Mouse (Mus musculus) heart, adult 2 months (tissue): ENCODE results near the gene Mad1l1. TPM values are rescaled to one million over a fixed set of nuclear protein-coding genes. Genes with fewer than 3 reads are reported as not detected.

ENCODE experiments used
- DNase-seq, 2 experiments: peaks; one replicate each; pipeline ENCODE4 v3.0.0; 2021
- H3K27ac ChIP-seq: fragments of 200-600 bp; 2 replicates; pipeline ENCODE4 v1.8.1; 2022
- H3K27me3 ChIP-seq: fragments of 200-500 bp; 2 replicates; pipeline ENCODE4 v1.6.1; 2012; ENCODE audit warnings: mild to moderate bottlenecking, low read length, inconsistent platforms, mixed read lengths; ENCODE audit not compliant: control insufficient read depth, insufficient read depth
- H3K36me3 ChIP-seq: fragments of 200-500 bp; 2 replicates; pipeline ENCODE4 v1.6.1; 2012; ENCODE audit warnings: low read length, inconsistent platforms; ENCODE audit not compliant: control insufficient read depth, insufficient read depth
- H3K4me1 ChIP-seq: fragments of 200-500 bp; 2 replicates; pipeline ENCODE4 v1.6.1; 2011; ENCODE audit warnings: low read length; ENCODE audit not compliant: control insufficient read depth, insufficient read depth
- H3K4me3 ChIP-seq: fragments of 200-600 bp; 2 replicates; pipeline ENCODE4 v1.8.1; 2022
- H3K79me2 ChIP-seq: fragments of 200-500 bp; replicated peaks from 2 replicates; pipeline ENCODE4 v1.6.1; 2012; ENCODE audit warnings: mild to moderate bottlenecking, inconsistent platforms, low read length, moderate library complexity, mixed read lengths; ENCODE audit not compliant: control insufficient read depth, insufficient read depth
- H3K9ac ChIP-seq: fragments of 200-500 bp; 2 replicates; pipeline ENCODE4 v1.6.1; 2012; ENCODE audit warnings: low read depth, mild to moderate bottlenecking, control low read depth, inconsistent platforms, low read length, mixed read lengths
- CTCF ChIP-seq: fragments of 200-600 bp; IDR thresholded peaks from 2 replicates; pipeline ENCODE4 v1.8.1; 2022; ENCODE audit warnings: antibody characterized with exemption, mild to moderate bottlenecking, moderate library complexity
- EP300 ChIP-seq: fragments of 200-500 bp; IDR thresholded peaks from 2 replicates; pipeline ENCODE4 v1.6.1; 2011; ENCODE audit warnings: low read depth, low read length, control low read depth; ENCODE audit not compliant: insufficient read depth
- POLR2A ChIP-seq: fragments of 200-500 bp; IDR thresholded peaks from 2 replicates; pipeline ENCODE4 v1.6.1; 2011; ENCODE audit warnings: mild to moderate bottlenecking, low read depth, low read length, control low read depth; ENCODE audit not compliant: insufficient read depth
- WGBS: fragments of 180-500 bp; shearing (Covaris S2); methylation state at CpG from one replicate; pipeline ENCODE4 v1.1.7; 2018; 5-methylcytosine and 5-hydroxymethylcytosine counted together
- intact Hi-C: fragments of 180-260 bp; cut with DNase I; formaldehyde crosslinking; loops from one replicate; pipeline ENCODE4 v1.15.1; 2025
- polyA plus RNA-seq: library from polyadenylated mRNA; depleted of rRNA; stranded (reverse); fragments of >200 nt; gene quantifications from 2 replicates; pipeline ENCODE4 v1.2.3, GENCODE M21; 2012
- total RNA-seq, 2 experiments: library from RNA; stranded (reverse); gene quantifications; 2 replicates each; pipeline ENCODE4 v1.2.3; 2021

Gene Mad1l1
- total and polyA plus RNA-seq, 3 experiments = 9.4 to 12.2 (median 10.1) TPM

DNA sequence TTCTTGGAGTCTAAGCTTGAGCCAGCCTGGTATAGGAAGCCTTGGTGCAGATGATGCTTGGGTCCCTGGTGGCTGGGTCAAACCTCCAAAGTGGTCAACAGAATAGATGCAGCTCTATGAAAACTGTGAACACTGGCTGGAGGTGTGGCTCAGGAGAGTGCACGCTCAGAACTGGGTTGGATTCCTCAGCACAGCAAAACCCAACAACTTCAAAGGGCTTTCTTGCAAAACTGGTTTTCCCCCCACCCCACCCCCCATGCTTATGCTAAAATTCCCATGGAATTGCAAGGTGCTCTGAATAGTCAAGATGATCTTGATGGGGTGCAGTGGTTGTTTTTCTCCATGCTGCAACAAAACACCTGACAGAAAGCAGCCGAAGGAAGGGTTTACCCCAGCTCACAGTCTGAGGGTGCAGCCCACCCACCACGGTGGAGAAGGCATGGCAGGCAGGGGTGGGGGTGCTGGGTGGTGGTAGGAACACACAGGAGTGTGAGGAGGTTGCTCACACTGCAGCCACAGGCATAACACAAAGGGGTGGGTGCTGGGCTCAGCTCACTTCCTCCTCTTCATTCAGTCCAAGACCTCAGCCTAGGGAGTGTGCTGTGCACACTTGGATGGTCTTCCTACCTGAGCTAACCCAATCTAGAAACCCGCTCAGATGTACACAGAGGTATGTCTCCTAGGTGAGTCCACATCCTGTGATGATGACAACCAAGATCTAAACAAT, 197.5 kb downstream of the Mad1l1 start:
- WGBS = 80% methylated on average over 4 of the region's 4 CpGs
- Histone ChIP-seq H3K4me1 (no peaks in the 10 kb centered on the region), H3K79me2 (no peaks in the 10 kb centered on the region), H3K4me3 (no peak overlapping the region), H3K9ac (no peak overlapping the region), H3K36me3 (no peaks in the 10 kb centered on the region), H3K27ac (no peak overlapping the region), H3K27me3 (no peaks in the 10 kb centered on the region)
- intact Hi-C loops = no loop called here
- DNase-seq = no peak
- TF ChIP-seq CTCF (no peak), POLR2A (no peak), EP300 (no peak)

GRCm38 (mm10) chr5:140123194-140123593, 198.2 kb downstream of the Mad1l1 start:
- Histone ChIP-seq H3K27ac (no peak overlapping the region), H3K27me3 (no peaks in the 10 kb centered on the region), H3K9ac (no peak overlapping the region), H3K36me3 (no peaks in the 10 kb centered on the region), H3K4me3 (no peak overlapping the region), H3K79me2 (no peaks in the 10 kb centered on the region), H3K4me1 (no peaks in the 10 kb centered on the region)
- TF ChIP-seq POLR2A = no peak
- no peak for TF ChIP-seq CTCF
- TF ChIP-seq EP300 = no peak
- 80% methylated on average over 5 of the region's 5 CpGs for WGBS
- intact Hi-C loops = no loop called here
- DNase-seq = no peak

DNA sequence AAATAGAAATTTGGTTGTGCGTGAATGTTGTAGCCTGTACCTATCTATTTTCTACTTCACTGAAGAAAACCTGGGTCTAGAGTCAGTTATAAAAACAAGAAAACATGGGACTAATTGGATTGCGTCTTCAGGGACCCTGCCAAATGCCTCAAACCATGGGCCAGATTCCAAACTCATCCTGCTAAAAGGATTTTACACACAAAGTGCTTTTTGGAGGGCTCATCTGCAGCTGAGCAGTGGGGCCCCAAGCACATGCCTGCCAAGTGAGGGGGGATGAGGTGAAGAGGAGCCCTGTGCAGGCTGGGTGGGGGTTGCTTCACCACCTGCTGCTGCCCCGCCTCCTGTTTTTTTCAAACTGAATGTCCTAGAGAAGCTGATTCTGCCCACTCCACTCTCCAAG, 199.4 kb downstream of the Mad1l1 start:
- TF ChIP-seq EP300 (no peak), POLR2A (no peak), CTCF (no peak)
- H3K27me3 ChIP-seq = no peaks in the 10 kb centered on the region
- no peaks in the 10 kb centered on the region for H3K36me3 ChIP-seq
- 90% methylated on average over 3 of the region's 3 CpGs for WGBS
- intact Hi-C loops = no loop called here
- no peak overlapping the region for H3K27ac ChIP-seq
- H3K4me1 ChIP-seq = peaks cover under 1% of the 10 kb centered on the region; the same call in 1 of the 2 replicates
- no peak overlapping the region for H3K9ac ChIP-seq
- no peak overlapping the region for H3K4me3 ChIP-seq
- H3K79me2 ChIP-seq = no peaks in the 10 kb centered on the region
- no peak for DNase-seq

DNA sequence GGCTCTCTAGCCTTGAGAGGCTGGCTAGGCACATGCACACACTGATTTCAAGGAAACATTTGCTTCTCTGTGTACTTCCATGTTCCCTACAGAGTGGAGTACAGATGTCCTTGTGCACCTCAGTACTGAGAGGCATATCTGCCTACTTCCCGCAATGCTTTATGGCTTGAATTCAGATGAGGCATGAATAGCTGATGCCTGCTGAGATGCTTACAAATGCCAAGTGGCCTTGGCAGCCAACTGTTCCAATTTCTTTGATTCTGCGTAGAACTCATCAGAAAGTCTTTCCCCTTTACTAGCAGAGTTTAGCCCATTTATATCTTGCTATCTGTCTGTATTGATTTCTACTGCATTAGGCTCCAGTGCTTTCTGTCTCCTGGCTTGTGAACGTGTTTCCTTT, 202.4 kb downstream of the Mad1l1 start:
- DNase-seq = no peak
- 94% methylated on average over 3 of the region's 3 CpGs for WGBS
- peaks cover 18% of the 10 kb centered on the region for H3K4me1 ChIP-seq

GRCm38 (mm10) chr5:140117968-140118367, 203.4 kb downstream of the Mad1l1 start:
- intact Hi-C loops = no loop called here
- H3K9ac ChIP-seq = no peak overlapping the region
- DNase-seq = no peak

More for the DNA sequence above, 202.4 kb downstream of the Mad1l1 start:
- H3K9ac ChIP-seq = no peak overlapping the region
- no peak overlapping the region for H3K27ac ChIP-seq
- no peaks in the 10 kb centered on the region for H3K79me2 ChIP-seq
- no peak overlapping the region for H3K4me3 ChIP-seq
- TF ChIP-seq CTCF (no peak), POLR2A (no peak), EP300 (no peak)
- intact Hi-C loops = no loop called here
- no peaks in the 10 kb centered on the region for H3K36me3 ChIP-seq
- no peaks in the 10 kb centered on the region for H3K27me3 ChIP-seq

DNA sequence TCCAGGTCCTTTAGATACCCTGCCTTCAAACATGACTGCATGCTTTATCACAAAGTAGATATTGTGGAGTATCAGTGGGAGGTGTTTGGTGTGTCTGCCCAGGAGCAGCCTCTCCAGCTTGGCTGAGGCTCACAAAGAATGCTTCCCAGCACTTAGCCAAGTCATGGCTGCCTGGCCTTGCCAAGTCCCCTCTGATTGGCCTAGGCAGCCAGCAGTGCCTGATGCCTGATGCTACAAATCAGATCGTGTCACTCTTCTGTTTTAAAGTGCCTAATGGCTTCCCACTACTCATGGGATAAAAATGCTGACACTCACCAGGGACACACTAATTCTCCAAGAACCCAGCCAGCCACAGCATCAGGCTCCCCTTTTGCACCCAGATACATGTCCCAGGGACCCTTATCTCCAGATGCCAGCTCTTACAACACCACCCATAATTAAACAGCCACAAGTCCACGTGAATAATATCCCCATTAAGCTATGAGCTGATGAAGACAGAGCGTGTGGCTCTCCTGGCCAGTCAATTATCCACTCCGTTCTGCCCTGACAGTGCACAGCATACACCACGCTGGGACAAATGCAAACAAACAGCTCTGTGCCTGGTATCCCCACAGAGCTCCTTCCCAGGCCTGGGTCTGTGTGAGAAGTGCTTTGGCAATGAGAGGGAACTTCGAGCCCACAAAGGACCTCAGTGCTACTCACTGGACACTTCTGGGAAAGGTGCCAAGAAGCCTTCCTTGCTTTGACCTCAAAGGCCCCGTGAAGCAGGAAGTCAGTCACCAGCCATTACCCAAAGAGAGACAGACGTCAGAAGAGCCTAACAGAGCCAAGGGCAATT, 205.7 kb downstream of the Mad1l1 start:
- WGBS = 8% methylated on average over 8 of the region's 8 CpGs
- peak; percentile 58 to 81 for DNase-seq
- Histone ChIP-seq H3K27ac (peak overlapping the region; percentile 62), H3K9ac (no peak overlapping the region; the same call in 1 of the 2 replicates), H3K27me3 (no peaks in the 10 kb centered on the region), H3K4me1 (peaks cover 18% of the 10 kb centered on the region), H3K4me3 (no peak overlapping the region), H3K79me2 (no peaks in the 10 kb centered on the region), H3K36me3 (no peaks in the 10 kb centered on the region)
- intact Hi-C loops = no loop called here
- TF ChIP-seq CTCF = no peak
- no peak for TF ChIP-seq EP300
- no peak for TF ChIP-seq POLR2A

More at GRCm38 (mm10) chr5:140117968-140118367, 203.4 kb downstream of the Mad1l1 start:
- Histone ChIP-seq H3K36me3 (no peaks in the 10 kb centered on the region), H3K79me2 (no peaks in the 10 kb centered on the region), H3K4me1 (peaks cover 18% of the 10 kb centered on the region), H3K4me3 (no peak overlapping the region), H3K27me3 (no peaks in the 10 kb centered on the region), H3K27ac (no peak overlapping the region)
- no peak for TF ChIP-seq CTCF
- no peak for TF ChIP-seq POLR2A
- no peak for TF ChIP-seq EP300
